Mouse (Mus musculus) megakaryocyte, embryonic 14.5 days (primary cell): ENCODE measurements at regions not wholly inside any gene's neighbourhood (a gene's known extent, or its start where the extent isn't known, plus 50 kb on each side); places are given as distances from the start of the nearest gene placed in this dataset.
"Not testable (repeated sequence)": the region's sequence is repeated elsewhere in the genome, so short reads cannot be mapped to it uniquely, and the experiment has no call there.

Source experiments
- FLI1 ChIP-seq: IDR thresholded peaks from 2 replicates; pipeline ENCODE4 v1.6.1; 2012; ENCODE audit warnings: low read length, inconsistent platforms, mixed read lengths
- GATA1 ChIP-seq: IDR thresholded peaks from 3 replicates; pipeline ENCODE4 v1.6.1; 2012; ENCODE audit warnings: mixed read lengths, low read length, inconsistent platforms, borderline replicate concordance

- TF ChIP-seq GATA1, FLI1: not testable (repeated sequence)
These were observed 63.5 kb downstream of the Olfr693 start for GRCm38 (mm10) chr7:106616932-106617331.
